Mouse (Mus musculus): ENCODE measurements around the gene Gpm6a. TPM values are rescaled to one million over a fixed set of nuclear protein-coding genes. Genes with fewer than 3 reads are reported as not detected.

The Gpm6a gene
- polyA plus RNA-seq, 1 experiment from 2014 or later: 2.8 TPM

DNA sequence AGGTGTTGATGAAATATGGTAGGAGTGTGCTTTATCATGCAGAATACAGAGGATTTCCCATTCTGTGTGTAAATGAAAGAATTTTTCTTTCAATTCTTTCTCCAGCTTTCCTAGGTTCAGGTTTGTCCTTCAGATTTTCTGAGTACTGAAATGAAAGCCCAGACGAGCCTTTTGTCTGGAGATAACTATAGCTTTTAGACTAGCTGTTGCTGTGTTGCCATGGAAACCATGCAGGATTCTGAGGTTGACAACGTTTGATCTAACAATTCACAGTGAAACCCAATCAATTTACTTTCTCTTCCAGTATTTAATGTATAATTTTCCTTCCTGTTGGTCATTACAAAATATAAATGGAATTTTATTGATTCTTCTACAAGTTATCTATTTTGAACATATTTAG lies 34.5 kb downstream of the Gpm6a start:
- Histone ChIP-seq H3K4me1 (ENCODE audit: control insufficient read depth, low read depth, low read length) (no peaks in the 10 kb centered on the region), H3K9ac (ENCODE audit: low read depth, low read length) (no peak overlapping the region), H3K4me2 (ENCODE audit: low read depth, low read length) (no peak overlapping the region), H3K36me3 (ENCODE audit: control insufficient read depth, insufficient read depth) (no peaks in the 10 kb centered on the region), H3K4me3 (ENCODE audit: low read depth, low read length) (no peak overlapping the region), H3K9me3 (replicated peaks; ENCODE audit: control insufficient read depth, low read length) (no peaks in the 10 kb centered on the region), H3K27ac (ENCODE audit: low read length) (no peak overlapping the region), H3K27me3 (ENCODE audit: control insufficient read depth, insufficient read depth, low read depth, low read length) (no peaks in the 10 kb centered on the region)
- WGBS (ENCODE audit: insufficient replicate concordance): 17% methylated on average over 2 of the region's 2 CpGs
- ATAC-seq (ENCODE audit: low read depth): no peak

DNA sequence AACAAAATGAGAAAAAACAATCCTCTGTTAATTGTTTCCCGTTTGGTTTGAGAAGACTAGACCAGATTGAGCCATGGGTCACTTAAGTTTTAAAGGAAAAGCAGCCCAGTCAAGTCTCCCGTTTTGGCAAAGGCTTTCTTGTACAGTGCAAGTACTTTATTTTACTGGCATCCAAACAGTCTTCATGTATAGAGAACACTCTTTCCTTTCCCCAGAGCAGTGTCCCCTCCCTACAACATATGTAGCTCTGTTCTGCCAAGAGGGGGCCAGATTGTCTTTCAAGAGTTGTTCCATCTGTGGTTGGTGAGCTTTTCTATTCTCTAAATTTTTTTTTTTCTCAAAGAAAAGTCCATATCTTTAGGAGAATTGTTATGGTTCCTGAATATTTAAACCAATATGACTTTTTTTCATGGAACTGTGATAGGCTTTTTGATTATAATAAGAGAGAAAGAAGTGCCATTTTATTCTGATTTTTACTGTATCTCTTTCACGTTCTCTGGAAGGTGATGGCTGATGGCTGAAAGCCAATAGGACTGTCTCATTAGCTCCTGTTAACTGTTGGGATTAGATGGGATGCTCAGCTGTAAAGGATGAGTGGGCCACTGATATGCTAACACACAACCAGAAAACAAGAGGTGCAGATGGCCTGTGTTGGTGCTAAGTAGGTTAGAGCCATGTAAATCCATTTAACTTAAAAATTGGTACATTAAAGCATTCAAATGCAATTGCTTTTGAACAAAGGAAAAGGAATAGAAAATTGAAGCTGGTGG lies 37.4 kb downstream of the Gpm6a start:
- H3K9me3 ChIP-seq (replicated peaks; ENCODE audit: control insufficient read depth, low read length): no peaks in the 10 kb centered on the region
- H3K4me3 ChIP-seq (ENCODE audit: low read depth, low read length): no peak overlapping the region
- no peaks in the 10 kb centered on the region for H3K27me3 ChIP-seq (ENCODE audit: control insufficient read depth, insufficient read depth, low read depth, low read length)
- H3K4me2 ChIP-seq (ENCODE audit: low read depth, low read length): no peak overlapping the region
- H3K36me3 ChIP-seq (ENCODE audit: control insufficient read depth, insufficient read depth): no peaks in the 10 kb centered on the region
- no peak overlapping the region for H3K27ac ChIP-seq (ENCODE audit: low read length)
- H3K4me1 ChIP-seq (ENCODE audit: control insufficient read depth, low read depth, low read length): no peaks in the 10 kb centered on the region
- WGBS (ENCODE audit: insufficient replicate concordance): 37% methylated on average over 3 of the region's 3 CpGs
- no peak for ATAC-seq (ENCODE audit: low read depth)
- no peak overlapping the region for H3K9ac ChIP-seq (ENCODE audit: low read depth, low read length)

DNA sequence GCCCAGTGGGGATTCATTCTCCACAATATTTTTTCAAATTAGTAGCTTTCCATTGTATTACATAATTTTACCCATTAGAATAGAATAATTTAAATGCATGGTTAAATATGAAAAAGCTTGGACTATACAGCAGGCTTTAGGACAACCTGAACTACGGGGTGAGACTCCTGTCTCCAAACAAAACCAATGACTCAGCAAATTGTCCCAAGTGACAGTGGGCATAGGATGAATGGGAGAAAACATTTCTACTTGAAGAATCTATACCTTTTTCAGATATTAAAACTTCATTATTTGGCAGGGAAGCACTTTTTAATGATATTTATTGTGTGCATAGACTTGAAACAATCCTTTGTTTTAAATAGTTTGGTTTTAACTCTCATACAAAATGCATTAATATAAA lies 41.0 kb downstream of the Gpm6a start:
- Histone ChIP-seq H3K9me3 (replicated peaks; ENCODE audit: control insufficient read depth, low read length) (no peaks in the 10 kb centered on the region), H3K4me2 (ENCODE audit: low read depth, low read length) (no peak overlapping the region), H3K9ac (ENCODE audit: low read depth, low read length) (no peak overlapping the region), H3K36me3 (ENCODE audit: control insufficient read depth, insufficient read depth) (no peaks in the 10 kb centered on the region), H3K4me3 (ENCODE audit: low read depth, low read length) (no peak overlapping the region), H3K27ac (ENCODE audit: low read length) (no peak overlapping the region), H3K4me1 (ENCODE audit: control insufficient read depth, low read depth, low read length) (no peaks in the 10 kb centered on the region), H3K27me3 (ENCODE audit: control insufficient read depth, insufficient read depth, low read depth, low read length) (no peaks in the 10 kb centered on the region)
- 57% methylated on average over 1 of the region's 1 CpGs for WGBS (ENCODE audit: insufficient replicate concordance)
- ATAC-seq (ENCODE audit: low read depth): no peak

DNA sequence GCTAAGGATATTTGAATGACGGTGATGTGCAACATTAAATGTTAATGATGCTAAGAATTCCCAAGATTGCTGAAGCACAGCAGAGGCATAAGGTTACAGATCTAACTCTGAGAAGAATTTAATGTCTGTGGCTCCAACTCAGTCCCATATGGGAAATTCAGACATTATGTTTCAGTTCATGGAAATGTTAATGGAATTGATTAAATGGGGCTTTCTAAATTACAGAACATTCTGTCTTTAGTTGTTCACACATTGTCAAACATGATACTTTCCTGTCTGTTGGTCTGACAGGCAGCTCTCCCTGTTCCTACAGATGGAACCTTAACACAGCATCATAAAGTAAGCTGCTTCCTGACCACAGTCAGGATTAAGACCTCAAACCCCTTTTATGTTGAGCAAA lies 47.8 kb downstream of the Gpm6a start:
- H3K4me1 ChIP-seq (ENCODE audit: control insufficient read depth, low read depth, low read length): no peaks in the 10 kb centered on the region
- no peak overlapping the region for H3K4me3 ChIP-seq (ENCODE audit: low read depth, low read length)
- WGBS (ENCODE audit: insufficient replicate concordance): 68% methylated on average over 1 of the region's 1 CpGs
- ATAC-seq (ENCODE audit: low read depth): no peak
- no peaks in the 10 kb centered on the region for H3K36me3 ChIP-seq (ENCODE audit: control insufficient read depth, insufficient read depth)
- H3K27ac ChIP-seq (ENCODE audit: low read length): no peak overlapping the region
- H3K4me2 ChIP-seq (ENCODE audit: low read depth, low read length): no peak overlapping the region
- H3K9ac ChIP-seq (ENCODE audit: low read depth, low read length): no peak overlapping the region
- no peaks in the 10 kb centered on the region for H3K9me3 ChIP-seq (replicated peaks; ENCODE audit: control insufficient read depth, low read length)
- H3K27me3 ChIP-seq (ENCODE audit: control insufficient read depth, insufficient read depth, low read depth, low read length): no peaks in the 10 kb centered on the region

DNA sequence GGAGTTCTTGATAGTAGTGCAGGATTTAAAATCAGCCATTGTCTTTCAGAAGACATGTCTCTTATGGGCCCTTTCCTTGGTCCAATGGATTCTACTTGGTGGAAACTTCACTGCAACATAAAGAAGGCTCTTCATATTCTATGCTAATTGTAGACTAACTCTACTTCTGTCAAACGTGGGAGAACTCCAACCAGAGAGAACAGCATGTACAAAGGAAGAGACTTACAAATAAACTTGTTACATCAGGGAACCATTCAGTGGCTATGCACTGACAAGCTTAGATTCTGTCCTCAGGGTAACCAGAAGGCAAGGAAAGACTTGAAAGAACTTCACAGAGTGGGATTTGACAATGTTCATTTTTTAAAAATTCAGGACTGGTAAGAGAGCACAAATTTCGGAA lies 48.3 kb downstream of the Gpm6a start:
- Histone ChIP-seq H3K36me3 (ENCODE audit: control insufficient read depth, insufficient read depth) (no peaks in the 10 kb centered on the region), H3K9ac (ENCODE audit: low read depth, low read length) (no peak overlapping the region), H3K9me3 (replicated peaks; ENCODE audit: control insufficient read depth, low read length) (no peaks in the 10 kb centered on the region), H3K4me2 (ENCODE audit: low read depth, low read length) (no peak overlapping the region), H3K27me3 (ENCODE audit: control insufficient read depth, insufficient read depth, low read depth, low read length) (no peaks in the 10 kb centered on the region), H3K4me3 (ENCODE audit: low read depth, low read length) (no peak overlapping the region), H3K4me1 (ENCODE audit: control insufficient read depth, low read depth, low read length) (no peaks in the 10 kb centered on the region), H3K27ac (ENCODE audit: low read length) (no peak overlapping the region)
- ATAC-seq (ENCODE audit: low read depth): no peak
- 21% methylated on average over 2 of the region's 2 CpGs for WGBS (ENCODE audit: insufficient replicate concordance)

DNA sequence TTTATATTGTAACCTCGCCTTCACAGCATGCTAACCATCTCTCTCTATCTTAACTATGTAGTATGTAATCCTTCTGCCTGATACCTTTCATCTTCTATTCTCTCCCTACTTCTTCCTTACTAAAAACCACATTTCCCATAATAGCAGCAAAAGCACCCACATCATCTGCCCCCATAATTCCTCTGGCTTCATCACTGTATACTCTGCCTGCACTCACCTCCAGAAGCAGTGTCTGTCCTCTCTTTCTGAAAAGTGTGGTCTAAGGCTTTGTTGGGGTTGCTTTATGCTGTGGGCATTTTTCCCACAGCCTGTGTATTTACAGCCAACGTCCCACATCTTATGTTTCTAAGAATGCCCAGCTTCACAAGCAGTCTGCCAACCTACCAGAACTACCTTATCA lies 57.6 kb downstream of the Gpm6a start:
- Histone ChIP-seq H3K4me1 (ENCODE audit: control insufficient read depth, low read depth, low read length) (no peaks in the 10 kb centered on the region), H3K4me3 (ENCODE audit: low read depth, low read length) (no peak overlapping the region), H3K36me3 (ENCODE audit: control insufficient read depth, insufficient read depth) (no peaks in the 10 kb centered on the region), H3K9ac (ENCODE audit: low read depth, low read length) (no peak overlapping the region), H3K9me3 (replicated peaks; ENCODE audit: control insufficient read depth, low read length) (no peaks in the 10 kb centered on the region), H3K4me2 (ENCODE audit: low read depth, low read length) (no peak overlapping the region), H3K27ac (ENCODE audit: low read length) (no peak overlapping the region), H3K27me3 (ENCODE audit: control insufficient read depth, insufficient read depth, low read depth, low read length) (no peaks in the 10 kb centered on the region)
- ATAC-seq (ENCODE audit: low read depth): no peak
- WGBS (ENCODE audit: insufficient replicate concordance): 35% methylated on average over 2 of the region's 2 CpGs

DNA sequence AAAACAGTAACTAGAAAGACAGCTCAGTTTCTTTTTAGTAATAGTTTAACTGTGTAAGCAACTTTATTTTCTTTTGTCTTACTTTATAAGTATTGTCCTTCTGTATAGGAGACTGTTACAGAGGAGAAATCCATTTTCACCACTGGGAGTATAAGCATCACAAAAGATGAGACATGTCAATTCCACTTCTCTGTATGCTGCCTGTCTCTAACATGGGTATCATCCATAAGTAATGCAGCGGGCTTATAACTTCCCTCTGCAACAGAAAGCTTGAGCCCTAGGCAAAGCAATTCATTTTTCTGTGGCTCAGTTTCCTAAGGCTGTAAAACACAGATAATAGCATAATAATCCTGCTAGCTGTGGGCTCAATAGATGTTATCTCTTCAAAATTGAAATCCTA lies 62.4 kb downstream of the Gpm6a start:
- Histone ChIP-seq H3K4me2 (ENCODE audit: low read depth, low read length) (no peak overlapping the region), H3K4me3 (ENCODE audit: low read depth, low read length) (no peak overlapping the region), H3K4me1 (ENCODE audit: control insufficient read depth, low read depth, low read length) (no peaks in the 10 kb centered on the region), H3K9me3 (replicated peaks; ENCODE audit: control insufficient read depth, low read length) (no peaks in the 10 kb centered on the region), H3K9ac (ENCODE audit: low read depth, low read length) (no peak overlapping the region), H3K27me3 (ENCODE audit: control insufficient read depth, insufficient read depth, low read depth, low read length) (no peaks in the 10 kb centered on the region), H3K27ac (ENCODE audit: low read length) (no peak overlapping the region), H3K36me3 (ENCODE audit: control insufficient read depth, insufficient read depth) (no peaks in the 10 kb centered on the region)
- 50% methylated on average over 1 of the region's 1 CpGs for WGBS (ENCODE audit: insufficient replicate concordance)
- ATAC-seq (ENCODE audit: low read depth): no peak

DNA sequence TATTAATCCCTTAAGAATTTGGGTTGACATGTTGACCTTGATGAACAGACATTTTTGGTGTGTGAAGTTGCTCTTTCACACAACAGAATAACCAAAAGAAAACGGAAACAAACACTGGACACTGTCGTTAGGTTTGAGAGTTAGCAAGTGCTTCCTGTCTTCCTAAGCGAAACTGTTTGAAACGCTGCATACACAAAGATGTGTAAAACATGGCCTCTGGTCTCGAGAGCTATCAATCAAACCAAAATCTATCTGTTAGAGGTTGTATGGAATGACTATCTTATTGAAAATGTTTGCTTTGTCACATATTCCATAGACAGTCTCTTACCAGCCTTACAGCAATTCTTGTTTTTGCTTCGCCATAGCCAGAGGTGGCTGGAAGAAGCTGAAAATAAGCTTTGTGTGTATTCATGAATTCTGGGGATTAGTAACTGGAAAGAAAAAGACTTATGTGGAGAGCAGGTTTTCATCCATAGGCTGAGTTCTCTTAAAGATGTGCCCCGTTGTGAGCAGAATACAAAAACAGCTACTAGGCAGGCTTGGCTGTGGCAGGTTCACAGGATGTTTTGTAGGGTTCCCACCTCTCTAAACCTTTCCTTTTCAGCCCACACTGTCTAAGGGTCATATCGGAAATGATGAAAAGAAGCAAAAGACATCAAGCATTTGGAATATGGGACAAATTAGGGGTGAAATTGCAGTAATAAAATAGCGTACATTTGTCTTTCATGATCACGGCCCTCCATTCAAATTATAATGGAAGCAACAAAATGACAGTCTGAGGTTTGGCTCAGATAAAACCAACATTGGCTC lies 71.4 kb downstream of the Gpm6a start:
- Histone ChIP-seq H3K9ac (ENCODE audit: low read depth, low read length) (no peak overlapping the region), H3K4me1 (ENCODE audit: control insufficient read depth, low read depth, low read length) (no peaks in the 10 kb centered on the region), H3K4me2 (ENCODE audit: low read depth, low read length) (no peak overlapping the region), H3K4me3 (ENCODE audit: low read depth, low read length) (no peak overlapping the region), H3K27me3 (ENCODE audit: control insufficient read depth, insufficient read depth, low read depth, low read length) (no peaks in the 10 kb centered on the region), H3K9me3 (replicated peaks; ENCODE audit: control insufficient read depth, low read length) (no peaks in the 10 kb centered on the region), H3K36me3 (ENCODE audit: control insufficient read depth, insufficient read depth) (no peaks in the 10 kb centered on the region), H3K27ac (ENCODE audit: low read length) (no peak overlapping the region)
- no peak for ATAC-seq (ENCODE audit: low read depth)
- 49% methylated on average over 10 of the region's 10 CpGs for WGBS (ENCODE audit: insufficient replicate concordance)

DNA sequence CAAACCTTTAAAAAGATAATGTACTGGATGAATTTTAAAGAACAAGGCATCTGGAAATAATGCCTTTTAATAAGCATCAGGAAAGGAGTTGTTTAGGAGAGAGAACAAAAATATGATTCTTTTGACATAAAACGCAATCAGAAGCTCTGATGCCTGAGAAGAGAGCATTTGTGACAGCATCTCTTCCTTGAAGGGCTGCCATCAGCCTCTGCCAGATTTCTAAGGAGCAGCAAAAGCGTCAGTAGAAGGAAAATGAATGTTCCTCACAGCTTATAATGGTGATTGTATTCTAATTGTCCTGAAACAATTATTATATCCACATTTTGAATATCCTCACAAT lies 72.0 kb downstream of the Gpm6a start:
- H3K27me3 ChIP-seq (ENCODE audit: control insufficient read depth, insufficient read depth, low read depth, low read length): no peaks in the 10 kb centered on the region
- no peak overlapping the region for H3K4me3 ChIP-seq (ENCODE audit: low read depth, low read length)
- no peaks in the 10 kb centered on the region for H3K9me3 ChIP-seq (replicated peaks; ENCODE audit: control insufficient read depth, low read length)
- no peaks in the 10 kb centered on the region for H3K36me3 ChIP-seq (ENCODE audit: control insufficient read depth, insufficient read depth)
- WGBS (ENCODE audit: insufficient replicate concordance): 54% methylated on average over 2 of the region's 2 CpGs
- no peaks in the 10 kb centered on the region for H3K4me1 ChIP-seq (ENCODE audit: control insufficient read depth, low read depth, low read length)
- no peak overlapping the region for H3K9ac ChIP-seq (ENCODE audit: low read depth, low read length)
- no peak for ATAC-seq (ENCODE audit: low read depth)
- no peak overlapping the region for H3K4me2 ChIP-seq (ENCODE audit: low read depth, low read length)
- H3K27ac ChIP-seq (ENCODE audit: low read length): no peak overlapping the region

Measured in liver, embryonic 16.5 days (tissue).